Mouse (Mus musculus) lung, embryonic 15.5 days (tissue): Measurements from ENCODE around the gene Aars. TPM values are rescaled to one million over a fixed set of nuclear protein-coding genes. Genes with fewer than 3 reads are reported as not detected.

Source experiments
- ATAC-seq: fragments of 200-750 bp; cut with Nextera tagmentation; 2 replicates; pipeline ENCODE4 v1.8.0; 2017; ENCODE audit warnings: moderate number of reproducible peaks, borderline replicate concordance; ENCODE audit not compliant: low FRiP score, low TSS enrichment; ENCODE audit errors: extremely low read depth
- H3K27ac ChIP-seq: fragments of 300-500 bp; sonication (generic); 2 replicates; pipeline ENCODE4 v1.5.1; 2015; ENCODE audit warnings: moderate library complexity, mild to moderate bottlenecking, inconsistent platforms
- H3K27me3 ChIP-seq: fragments of 300-500 bp; sonication (generic); 2 replicates; pipeline ENCODE4 v1.6.1; 2015; ENCODE audit warnings: inconsistent platforms
- H3K36me3 ChIP-seq: fragments of 300-500 bp; sonication (generic); 2 replicates; pipeline ENCODE4 v1.6.1; 2015; ENCODE audit warnings: inconsistent platforms
- H3K4me1 ChIP-seq: fragments of 300-500 bp; sonication (generic); 2 replicates; pipeline ENCODE4 v1.6.1; 2015; ENCODE audit warnings: inconsistent platforms
- H3K4me2 ChIP-seq: fragments of 300-500 bp; sonication (generic); 2 replicates; pipeline ENCODE4 v1.6.1; 2015; ENCODE audit warnings: inconsistent platforms, mild to moderate bottlenecking, moderate library complexity
- H3K4me3 ChIP-seq: fragments of 300-500 bp; sonication (generic); 2 replicates; pipeline ENCODE4 v1.5.1; 2015; ENCODE audit warnings: mild to moderate bottlenecking, inconsistent platforms
- H3K9ac ChIP-seq: fragments of 300-500 bp; sonication (generic); 2 replicates; pipeline ENCODE4 v1.6.1; 2015; ENCODE audit warnings: inconsistent platforms
- H3K9me3 ChIP-seq: fragments of 300-500 bp; sonication (generic); 2 replicates; pipeline ENCODE4 v1.6.1; 2016; ENCODE audit warnings: inconsistent platforms
- WGBS: fragments of 180-500 bp; shearing (Covaris S2); methylation state at CpG from one replicate; pipeline ENCODE4 v1.1.7; 2015; 5-methylcytosine and 5-hydroxymethylcytosine counted together
- polyA plus RNA-seq: library from polyadenylated mRNA; unstranded; fragments of >200 nt; fragmentation: Nextera tagmentation; extraction: Ambion mirVana; gene quantifications from 2 replicates; pipeline ENCODE4 v1.2.1, GENCODE M21; 2015

Aars gene
- polyA plus RNA-seq, 1 experiment from 2014 or later: 60.5 TPM

GRCm38 (mm10) chr8:111031572-111031971 is 1.4 kb upstream of the Aars start, which contains the start of gene Ddx19b:
Ddx19b (minus strand) TSS chr8:111031751.
- Histone ChIP-seq H3K27ac (no peak within 1 kb of the TSS), H3K4me1 (peaks cover 16% of the 10 kb centered on the region), H3K4me3 (no peak within 1 kb of the TSS), H3K4me2 (no peak within 1 kb of the TSS), H3K27me3 (peaks cover 4% of the 10 kb centered on the region; the same call in 1 of the 2 replicates), H3K36me3 (0 out of 2 replicates have a peak, but pooled peaks cover under 1% of the 10 kb centered on the region), H3K9ac (no peak within 1 kb of the TSS), H3K9me3 (no peaks in the 10 kb centered on the region)
- ATAC-seq: no peak
- 92% methylated on average over 19 of the region's 19 CpGs for WGBS

- peaks cover 4% of the 10 kb centered on the region; the same call in 1 of the 2 replicates for H3K27me3 ChIP-seq
- H3K4me1 ChIP-seq: peaks cover 16% of the 10 kb centered on the region
- H3K4me2 ChIP-seq: peak overlapping the region; percentile 62
- peak overlapping the region; percentile 71 for H3K4me3 ChIP-seq
- H3K36me3 ChIP-seq: peaks cover 18% of the 10 kb centered on the region
- WGBS: 7% methylated on average over 37 of the region's 37 CpGs
- peak overlapping the region; percentile 65 for H3K9ac ChIP-seq
- H3K9me3 ChIP-seq: no peaks in the 10 kb centered on the region
- H3K27ac ChIP-seq: peak overlapping the region; percentile 62
- peak; percentile 99 for ATAC-seq
Measured at GRCm38 (mm10) chr8:111033482-111034215, 705 bp downstream of the Aars start.

GRCm38 (mm10) chr8:111034276-111034675 is 1.3 kb downstream of the Aars start:
- Histone ChIP-seq H3K4me3 (peak overlapping the region; percentile 71), H3K27me3 (peaks cover 4% of the 10 kb centered on the region; the same call in 1 of the 2 replicates), H3K4me2 (peak overlapping the region; percentile 62), H3K36me3 (peaks cover 24% of the 10 kb centered on the region), H3K9ac (peak overlapping the region; percentile 65), H3K9me3 (no peaks in the 10 kb centered on the region), H3K27ac (peak overlapping the region; percentile 62), H3K4me1 (peaks cover 16% of the 10 kb centered on the region)
- 11% methylated on average over 12 of the region's 12 CpGs for WGBS
- ATAC-seq: no peak

GRCm38 (mm10) chr8:111036591-111036990 is 3.6 kb downstream of the Aars start:
- Histone ChIP-seq H3K27me3 (peaks cover 2% of the 10 kb centered on the region; the same call in 1 of the 2 replicates), H3K9ac (no peak overlapping the region), H3K36me3 (peaks cover 45% of the 10 kb centered on the region), H3K4me3 (no peak overlapping the region), H3K27ac (no peak overlapping the region), H3K4me2 (no peak overlapping the region), H3K9me3 (no peaks in the 10 kb centered on the region), H3K4me1 (peaks cover 16% of the 10 kb centered on the region)
- ATAC-seq: no peak
- WGBS: 90% methylated on average over 15 of the region's 15 CpGs

- Histone ChIP-seq H3K9ac (no peak overlapping the region), H3K27me3 (no peaks in the 10 kb centered on the region), H3K4me2 (no peak overlapping the region), H3K9me3 (no peaks in the 10 kb centered on the region), H3K27ac (no peak overlapping the region), H3K36me3 (peaks cover 96% of the 10 kb centered on the region), H3K4me3 (no peak overlapping the region), H3K4me1 (no peaks in the 10 kb centered on the region)
- WGBS: 92% methylated on average over 19 of the region's 19 CpGs
- peak; percentile 23; the same call in 1 of the 2 replicates for ATAC-seq
Measured at GRCm38 (mm10) chr8:111042546-111042945, 9.6 kb downstream of the Aars start.

- peaks cover 97% of the 10 kb centered on the region for H3K36me3 ChIP-seq
- H3K4me1 ChIP-seq: no peaks in the 10 kb centered on the region
- no peak for ATAC-seq
- no peaks in the 10 kb centered on the region for H3K9me3 ChIP-seq
- H3K9ac ChIP-seq: no peak overlapping the region
- no peaks in the 10 kb centered on the region for H3K27me3 ChIP-seq
- H3K27ac ChIP-seq: no peak overlapping the region
- no peak overlapping the region for H3K4me3 ChIP-seq
- no peak overlapping the region for H3K4me2 ChIP-seq
- WGBS: 34% methylated on average over 2 of the region's 2 CpGs
Measured at GRCm38 (mm10) chr8:111044003-111044734, 11.2 kb downstream of the Aars start.

GRCm38 (mm10) chr8:111048694-111049093 is 15.8 kb downstream of the Aars start:
- Histone ChIP-seq H3K9ac (no peak overlapping the region), H3K4me1 (no peaks in the 10 kb centered on the region), H3K4me2 (no peak overlapping the region), H3K4me3 (no peak overlapping the region), H3K36me3 (peaks cover 99% of the 10 kb centered on the region), H3K27me3 (no peaks in the 10 kb centered on the region), H3K9me3 (no peaks in the 10 kb centered on the region), H3K27ac (no peak overlapping the region)
- ATAC-seq: no peak
- 80% methylated on average over 2 of the region's 2 CpGs for WGBS

GRCm38 (mm10) chr8:111049106-111049505 is 16.2 kb downstream of the Aars start:
- ATAC-seq: no peak
- no peak overlapping the region for H3K27ac ChIP-seq
- WGBS: 95% methylated on average over 7 of the region's 7 CpGs

GRCm38 (mm10) chr8:111053827-111054518 is 21.0 kb downstream of the Aars start:
- H3K4me2 ChIP-seq: no peak overlapping the region
- H3K36me3 ChIP-seq: peaks cover 69% of the 10 kb centered on the region
- H3K27ac ChIP-seq: no peak overlapping the region
- no peaks in the 10 kb centered on the region for H3K27me3 ChIP-seq
- no peaks in the 10 kb centered on the region for H3K9me3 ChIP-seq
- ATAC-seq: no peak
- no peak overlapping the region for H3K9ac ChIP-seq
- peaks cover 11% of the 10 kb centered on the region for H3K4me1 ChIP-seq
- H3K4me3 ChIP-seq: no peak overlapping the region
- 91% methylated on average over 12 of the region's 12 CpGs for WGBS

More at GRCm38 (mm10) chr8:111049106-111049505, 16.2 kb downstream of the Aars start:
- H3K4me1 ChIP-seq: no peaks in the 10 kb centered on the region
- H3K9ac ChIP-seq: no peak overlapping the region
- H3K4me2 ChIP-seq: no peak overlapping the region
- H3K27me3 ChIP-seq: no peaks in the 10 kb centered on the region
- no peaks in the 10 kb centered on the region for H3K9me3 ChIP-seq
- no peak overlapping the region for H3K4me3 ChIP-seq
- H3K36me3 ChIP-seq: peaks cover 99% of the 10 kb centered on the region

- Histone ChIP-seq H3K4me1 (peaks cover 11% of the 10 kb centered on the region), H3K36me3 (peaks cover 57% of the 10 kb centered on the region), H3K27me3 (no peaks in the 10 kb centered on the region), H3K4me2 (no peak overlapping the region), H3K9me3 (no peaks in the 10 kb centered on the region), H3K27ac (no peak overlapping the region), H3K9ac (no peak overlapping the region), H3K4me3 (no peak overlapping the region)
- no peak for ATAC-seq
- WGBS: 85% methylated on average over 17 of the region's 17 CpGs
Measured at GRCm38 (mm10) chr8:111055031-111055634, 22.2 kb downstream of the Aars start.

GRCm38 (mm10) chr8:111055661-111056060 is 22.7 kb downstream of the Aars start:
- H3K4me1 ChIP-seq: peaks cover 11% of the 10 kb centered on the region
- H3K4me3 ChIP-seq: no peak overlapping the region
- H3K4me2 ChIP-seq: no peak overlapping the region
- no peaks in the 10 kb centered on the region for H3K27me3 ChIP-seq
- peaks cover 52% of the 10 kb centered on the region for H3K36me3 ChIP-seq
- no peak for ATAC-seq
- H3K9ac ChIP-seq: no peak overlapping the region
- 53% methylated on average over 2 of the region's 2 CpGs for WGBS
- no peak overlapping the region for H3K27ac ChIP-seq
- H3K9me3 ChIP-seq: no peaks in the 10 kb centered on the region
